8 mouse cellular contexts compared by ENCODE assay signal in genomic region chr2:19657158-19657874, GRCm38 (mm10). TPM values are rescaled to one million over a fixed set of nuclear protein-coding genes. Genes with fewer than 3 reads are reported as not detected.
DNase-seq lines count a peak whose midpoint lies in the region; ATAC-seq and TF ChIP-seq lines count a peak whose summit lies in the region.

TSS of gene Otud1 (plus strand) at chr2:19657752.

- WGBS in limb, embryonic 12.5 days: under 1% methylated on average over 62 of the region's 62 CpGs
- WGBS in midbrain, embryonic 14.5 days: under 1% methylated on average over 62 of the region's 62 CpGs

- ATAC-seq in limb, embryonic 12.5 days (ENCODE audit: insufficient number of reproducible peaks, insufficient read depth, low FRiP score, low TSS enrichment, low read depth): peak; percentile 97
- ATAC-seq in midbrain, embryonic 14.5 days (ENCODE audit: low FRiP score, low TSS enrichment): peak; percentile 95

- H3K4me1 ChIP-seq in embryonic fibroblast, embryonic 13.5 days (ENCODE audit: control insufficient read depth, insufficient read depth, low read length): no peaks in the 10 kb centered on the region
- peaks cover 7% of the 10 kb centered on the region; the same call in 1 of the 2 replicates for H3K4me1 ChIP-seq in limb, embryonic 12.5 days (replicated peaks)
- H3K4me1 ChIP-seq in midbrain, embryonic 14.5 days (ENCODE audit: control insufficient read depth, insufficient read depth, low read length): peaks cover 9% of the 10 kb centered on the region; the same call in 1 of the 2 replicates

- peak within 1 kb of the TSS; percentile 34; the same call in 1 of the 2 replicates for H3K27ac ChIP-seq in embryonic fibroblast, embryonic 13.5 days (ENCODE audit: insufficient read depth, low read length)
- peak within 1 kb of the TSS; percentile 72 for H3K27ac ChIP-seq in limb, embryonic 12.5 days
- H3K27ac ChIP-seq in midbrain, embryonic 14.5 days (replicated peaks; ENCODE audit: low read depth, low read length): peak within 1 kb of the TSS; percentile 78

- H3K9me3 ChIP-seq in limb, embryonic 12.5 days: no peaks in the 10 kb centered on the region
- H3K9me3 ChIP-seq in midbrain, embryonic 14.5 days (ENCODE audit: control insufficient read depth, low read length): no peaks in the 10 kb centered on the region

- H3K9ac ChIP-seq in limb, embryonic 12.5 days (replicated peaks): peak within 1 kb of the TSS; percentile 72
- peak within 1 kb of the TSS; percentile 71 for H3K9ac ChIP-seq in midbrain, embryonic 14.5 days (replicated peaks; ENCODE audit: low read length)

- H3K4me3 ChIP-seq in embryonic fibroblast, embryonic 13.5 days (ENCODE audit: insufficient read depth, low read length): peak within 1 kb of the TSS; percentile 60
- H3K4me3 ChIP-seq in limb, embryonic 12.5 days (replicated peaks): peak within 1 kb of the TSS; percentile 72
- H3K4me3 ChIP-seq in midbrain, embryonic 14.5 days (replicated peaks; ENCODE audit: low read depth, low read length): peak within 1 kb of the TSS; percentile 73

- TF ChIP-seq POLR2A in embryonic fibroblast, embryonic 13.5 days (IDR thresholded peaks at IDR 0.05; ENCODE audit: low read depth, low read length): peak; percentile 86

- peak; percentile 96 for DNase-seq in 3134 (ENCODE audit: extremely low read depth, insufficient read length, low spot score)
- DNase-seq in brain, adult 2 months (ENCODE audit: low read depth, low spot score): peak; percentile 99
- DNase-seq in heart, adult 8-10 months (ENCODE audit: low spot score): peak; percentile 93
- DNase-seq in kidney, adult 8-10 months: peak; percentile 96 to 97
- DNase-seq in midbrain, embryonic 14.5 days: peak; percentile 98
- DNase-seq in spleen, adult 12 weeks (ENCODE audit: low spot score): peak; percentile 92

- H3K36me3 ChIP-seq in limb, embryonic 12.5 days: no peaks in the 10 kb centered on the region
- H3K36me3 ChIP-seq in midbrain, embryonic 14.5 days (ENCODE audit: control insufficient read depth, insufficient read depth, low read length): no peaks in the 10 kb centered on the region

- H3K27me3 ChIP-seq in limb, embryonic 12.5 days: peaks cover 35% of the 10 kb centered on the region
- peaks cover 26% of the 10 kb centered on the region for H3K27me3 ChIP-seq in midbrain, embryonic 14.5 days (ENCODE audit: control insufficient read depth, insufficient read depth, low read length)

- TF ChIP-seq CTCF in embryonic fibroblast, embryonic 13.5 days (IDR thresholded peaks at IDR 0.05; ENCODE audit: borderline replicate concordance, insufficient read depth, low read length): no peak

- H3K4me2 ChIP-seq in limb, embryonic 12.5 days: peak within 1 kb of the TSS; percentile 86
- peak within 1 kb of the TSS; percentile 72 for H3K4me2 ChIP-seq in midbrain, embryonic 14.5 days (ENCODE audit: low read length)

RNA-seq across cellular contexts. Expression of gene Otud1, which starts in this region (rescaled TPM):
- 3.0 and 3.3 TPM in 2 replicates for polyA plus RNA-seq in embryonic fibroblast, embryonic 13.5 days (2011; ENCODE audit: insufficient read length, low read depth, missing spikeins)
- 10 to 100 TPM; 12.5 to 30.7 (median 21.5) TPM for total RNA-seq in heart, adult 8-10 months (2022)
- 0.88 and 1.3 TPM in 2 replicates for polyA plus RNA-seq in limb, embryonic 12.5 days (2016; fragmentation: Nextera tagmentation; extraction: Ambion mirVana)
- 1.1 and 1.7 TPM in 2 replicates for polyA plus RNA-seq in midbrain, embryonic 14.5 days (2014; fragmentation: Nextera tagmentation; extraction: Ambion mirVana)

Comparison
In these comparisons a context has a peak if more than half of its experiments do, and no peak if none do; other contexts are left out.
1. Peak in every context shown above with its lines: DNase-seq, ATAC-seq, H3K4me3 ChIP-seq and H3K27ac ChIP-seq.